Mouse (Mus musculus) lung, postnatal 0 days (tissue): ENCODE measurements around the gene Ly6g6f.

Experiments
- CTCF ChIP-seq: IDR thresholded peaks from 2 replicates; pipeline ENCODE4 v1.5.1; 2016; ENCODE audit warnings: antibody characterized with exemption, mild to moderate bottlenecking
- EP300 ChIP-seq: IDR thresholded peaks from 2 replicates; pipeline ENCODE4 v1.6.1; 2016; ENCODE audit warnings: antibody characterized with exemption, mild to moderate bottlenecking, control low read depth

GRCm38 (mm10) chr17:35044904-35045806 lies 40.3 kb downstream of the Ly6g6f start:
- TF ChIP-seq CTCF (no peak), EP300 (no peak; the same call in 1 of the 2 replicates)
